Comparison of ENCODE assay signal across 32 mouse cellular contexts in the genomic region with DNA sequence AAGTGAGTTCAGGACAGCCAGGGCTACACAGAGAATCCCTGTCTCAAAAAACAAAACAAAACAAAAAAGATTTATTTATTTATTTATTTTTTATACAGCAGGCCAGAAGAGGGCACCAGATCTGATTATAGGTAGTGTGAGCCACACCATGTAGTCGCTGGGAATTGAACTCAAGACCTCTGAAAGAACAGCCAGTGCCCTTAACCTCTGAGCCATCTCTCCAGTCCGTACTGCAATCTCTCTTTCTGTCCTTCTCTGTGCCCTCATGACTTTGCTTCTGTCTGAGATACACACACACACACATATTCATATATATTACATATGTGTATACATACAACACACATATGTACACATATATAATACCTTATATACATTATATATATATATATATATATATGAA. TPM values are rescaled to one million over a fixed set of nuclear protein-coding genes. Genes with fewer than 3 reads are reported as not detected.
DNase-seq lines count a peak whose midpoint lies in the region; ATAC-seq and TF ChIP-seq lines count a peak whose summit lies in the region.
"Had no signal": no experiment of that assay in that cellular context is flagged by ENCODE, and none has a peak within 500 bp of the region (broad histone marks: within the 10 kb centered on the region; RNA-seq: fewer than 3 reads in every experiment).

No protein-coding gene starts in this region.

- H3K9ac ChIP-seq in lung, postnatal 0 days (replicated peaks; ENCODE audit: low read depth) = no peak overlapping the region
- H3K9ac ChIP-seq: embryonic facial prominence, embryonic 15.5 days; hindbrain, embryonic 15.5 days; kidney, embryonic 15.5 days; midbrain, embryonic 13.5 days had no signal

- H3K4me3 ChIP-seq in lung, postnatal 0 days (ENCODE audit: low read depth, low read length) = no peak overlapping the region
- H3K4me3 ChIP-seq: embryonic facial prominence, embryonic 15.5 days; gastrocnemius, adult 2 months; heart, embryonic 10.5 days; hindbrain, embryonic 15.5 days; kidney, embryonic 15.5 days; left cerebral cortex, adult 2 months; midbrain, embryonic 13.5 days; myocyte had no signal

- peak; percentile 24; the same call in 1 of the 2 replicates for TF ChIP-seq CTCF in lung, postnatal 0 days (IDR thresholded peaks at IDR 0.05)

- no peak overlapping the region for H3K4me2 ChIP-seq in lung, postnatal 0 days (replicated peaks; ENCODE audit: low read depth, low read length)
- H3K4me2 ChIP-seq: embryonic facial prominence, embryonic 15.5 days; hindbrain, embryonic 15.5 days; kidney, embryonic 15.5 days; midbrain, embryonic 13.5 days had no signal

- DNase-seq in CD4-positive, CD25-positive, alpha-beta regulatory T cell, adult 2 months (ENCODE audit: low read depth, low spot score) = peak; percentile 48
- DNase-seq in lung, postnatal 0 days (ENCODE audit: low spot score) = no peak
- DNase-seq in lung, adult 18-20 months = no peak
- DNase-seq in A20 (ENCODE audit: low read depth, low spot score) = peak; percentile 47
- peak; percentile 7 for DNase-seq in brain, adult 2 months (ENCODE audit: low read depth, low spot score)
- no peak for DNase-seq in left cerebral cortex, postnatal 14 days (ENCODE audit: low spot score in 2 of 2)
- no peak for DNase-seq in cerebellum, postnatal 36 days
- DNase-seq: cerebellum, adult 18-20 months; cerebellum, postnatal 14 days; embryo, embryonic 11 days; gastrocnemius, adult 2 months; kidney, postnatal 4 days; lung, adult 2 months; thymus, postnatal 14 days had no signal

- H3K4me1 ChIP-seq in lung, postnatal 0 days (ENCODE audit: insufficient read depth, low read depth, low read length) = peaks cover 5% of the 10 kb centered on the region; the same call in 1 of the 2 replicates
- H3K4me1 ChIP-seq: embryonic facial prominence, embryonic 15.5 days; kidney, embryonic 15.5 days; midbrain, embryonic 13.5 days had no signal

- H3K36me3 ChIP-seq in lung, postnatal 0 days (ENCODE audit: insufficient read depth, low read length) = no peaks in the 10 kb centered on the region
- H3K36me3 ChIP-seq: embryonic facial prominence, embryonic 15.5 days; heart, embryonic 10.5 days; hindbrain, embryonic 15.5 days; kidney, embryonic 15.5 days; midbrain, embryonic 13.5 days had no signal

- no peak overlapping the region for H3K27ac ChIP-seq in lung, postnatal 0 days (ENCODE audit: low read length)
- H3K27ac ChIP-seq: embryonic facial prominence, embryonic 15.5 days; gastrocnemius, adult 2 months; heart, embryonic 10.5 days; hindbrain, embryonic 15.5 days; kidney, embryonic 15.5 days; left cerebral cortex, adult 2 months; midbrain, embryonic 13.5 days had no signal

- intact Hi-C loops in left cerebral cortex, postnatal 14 days (cut with DNase I) = loop anchor here (10.0 kb wide), 1 partner anchor 336 kb away; no protein-coding TSS in a partner anchor

- no peak for TF ChIP-seq EP300 in lung, postnatal 0 days (IDR thresholded peaks at IDR 0.05)

- 60% methylated on average over 2 of the region's 2 CpGs for WGBS in lung, postnatal 0 days

- no peaks in the 10 kb centered on the region for H3K9me3 ChIP-seq in lung, postnatal 0 days (ENCODE audit: low read length)
- H3K9me3 ChIP-seq: embryonic facial prominence, embryonic 15.5 days; heart, embryonic 10.5 days; hindbrain, embryonic 15.5 days; kidney, embryonic 15.5 days; midbrain, embryonic 13.5 days had no signal

- H3K27me3 ChIP-seq in lung, postnatal 0 days (replicated peaks; ENCODE audit: insufficient read depth, low read length) = no peaks in the 10 kb centered on the region
- H3K27me3 ChIP-seq: embryonic facial prominence, embryonic 15.5 days; hindbrain, embryonic 15.5 days; kidney, embryonic 15.5 days; midbrain, embryonic 13.5 days had no signal

- no peak for ATAC-seq in CD4-positive, CD25-positive, alpha-beta regulatory T cell, adult 4 months
- no peak for ATAC-seq in lung, postnatal 0 days
- ATAC-seq: forebrain, embryonic 14.5 days; intestine, embryonic 16.5 days; midbrain, embryonic 13.5 days had no signal

RNA-seq across cellular contexts. Expression of a gene that starts 10.2 kb away (rescaled TPM):
- not detected for polyA plus RNA-seq in CD4-positive, CD25-positive, alpha-beta regulatory T cell, adult 4 months (2017; shearing (Covaris generic))
- 1.8 and 2.8 TPM in 2 replicates for polyA plus RNA-seq in lung, postnatal 0 days (2015; fragmentation: Nextera tagmentation; extraction: Ambion mirVana)
- 1 to 10 TPM; 4.4 TPM for total RNA-seq in left cerebral cortex, postnatal 14 days (2021)
- total RNA-seq: gastrocnemius, adult 2 months; hematopoietic stem cell, adult 5-6 weeks; liver, adult 2 months; megakaryocyte, adult 5-6 weeks had no signal
- polyA plus RNA-seq: liver, adult 2 months; small intestine, adult 2 months had no signal

RNA-seq across cellular contexts. Expression of a gene that starts 10.5 kb away (rescaled TPM):
- polyA plus RNA-seq in CD4-positive, CD25-positive, alpha-beta regulatory T cell, adult 4 months (2017; shearing (Covaris generic)) = 10 to 100 TPM; 30.8 to 37.9 TPM
- polyA plus RNA-seq in lung, postnatal 0 days (2015; fragmentation: Nextera tagmentation; extraction: Ambion mirVana) = 29.0 TPM in 2 replicates
- 10 to 100 TPM; 48.2 to 52.0 TPM for total RNA-seq in left cerebral cortex, postnatal 14 days (2021)

RNA-seq across cellular contexts. Expression of a gene that starts 40.0 kb away (rescaled TPM):
- polyA plus RNA-seq in CD4-positive, CD25-positive, alpha-beta regulatory T cell, adult 4 months (2017; shearing (Covaris generic)) = not detected
- polyA plus RNA-seq in lung, postnatal 0 days (2015; fragmentation: Nextera tagmentation; extraction: Ambion mirVana) = 0.11 and 0.12 TPM in 2 replicates
- total RNA-seq in left cerebral cortex, postnatal 14 days (2021) = under 1 TPM; 0.29 to 0.44 TPM
- total RNA-seq: adrenal gland, adult 18-20 months; adrenal gland, postnatal 4 days; gastrocnemius, adult 2 months; hematopoietic stem cell, adult 5-6 weeks; left cerebral cortex, adult 2 months; liver, adult 2 months; megakaryocyte, adult 5-6 weeks had no signal
- polyA plus RNA-seq: embryonic facial prominence, embryonic 15.5 days; forebrain, embryonic 14.5 days; heart, embryonic 10.5 days; heart, embryonic 16.5 days; intestine, embryonic 16.5 days; kidney, embryonic 15.5 days; limb, embryonic 11.5 days; liver, adult 2 months; myocyte; small intestine, adult 2 months had no signal

RNA-seq across cellular contexts. Expression of a gene that starts 40.1 kb away (rescaled TPM):
- polyA plus RNA-seq in CD4-positive, CD25-positive, alpha-beta regulatory T cell, adult 4 months (2017; shearing (Covaris generic)) = not detected
- polyA plus RNA-seq in lung, postnatal 0 days (2015; fragmentation: Nextera tagmentation; extraction: Ambion mirVana) = 0.89 and 2.5 TPM in 2 replicates
- under 1 TPM in 1 of 2 experiments, not detected in 1; 0.87 TPM for total RNA-seq in left cerebral cortex, postnatal 14 days (2021)
- total RNA-seq: adrenal gland, adult 18-20 months; adrenal gland, postnatal 4 days; gastrocnemius, adult 2 months; hematopoietic stem cell, adult 5-6 weeks; liver, adult 2 months; megakaryocyte, adult 5-6 weeks had no signal
- polyA plus RNA-seq: embryonic facial prominence, embryonic 15.5 days; forebrain, embryonic 14.5 days; heart, embryonic 10.5 days; heart, embryonic 16.5 days; intestine, embryonic 16.5 days; kidney, embryonic 15.5 days; limb, embryonic 11.5 days; midbrain, embryonic 13.5 days; small intestine, adult 2 months had no signal

Comparison
In these comparisons a context has a peak if more than half of its experiments do, and no peak if none do; other contexts are left out.
1. DNase-seq: peak in CD4-positive, CD25-positive, alpha-beta regulatory T cell, adult 2 months (single experiment), A20 (single experiment) and brain, adult 2 months (single experiment); none in lung, postnatal 0 days (single experiment), lung, adult 18-20 months (0 of 2), left cerebral cortex, postnatal 14 days (0 of 2) and cerebellum, postnatal 36 days (0 of 2).